Mouse (Mus musculus): ENCODE measurements around the gene I0C0044D17Rik.
"Not testable (repeated sequence)": the region's sequence is repeated elsewhere in the genome, so short reads cannot be mapped to it uniquely, and the experiment has no call there.

DNA sequence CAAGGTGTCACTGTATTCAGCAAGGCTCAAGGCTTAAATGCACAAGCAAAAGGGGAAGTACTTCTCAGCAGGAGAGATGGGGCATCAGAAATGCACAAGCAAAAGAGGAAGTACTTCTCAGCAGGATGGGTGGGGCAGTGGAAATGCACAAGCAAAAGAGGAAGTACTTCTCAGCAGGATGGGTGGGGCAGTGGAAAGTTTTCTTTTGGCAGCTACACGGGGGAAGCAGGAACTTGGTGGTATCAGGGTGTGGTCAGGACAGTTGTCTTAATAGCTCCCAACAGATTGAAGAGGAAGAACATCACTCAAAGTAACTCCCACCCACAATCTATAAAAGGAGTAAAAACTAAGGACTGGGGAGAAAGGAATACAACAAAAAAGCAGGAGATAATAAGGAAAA is 26.8 kb upstream of the I0C0044D17Rik start:
- not testable (repeated sequence) for TF ChIP-seq CTCF (IDR thresholded peaks at IDR 0.05; ENCODE audit: insufficient read depth, low read length); POLR2A (IDR thresholded peaks at IDR 0.05; ENCODE audit: borderline replicate concordance, extremely low read depth, low read depth, low read length)

All from lung, adult 2 months (tissue).